In genomic region chr10:120721956-120722532, GRCm38 (mm10) we compare ENCODE assay signal across 8 mouse cellular contexts.
DNase-seq lines count a peak whose midpoint lies in the region; ATAC-seq and TF ChIP-seq lines count a peak whose summit lies in the region.
"Had no signal": no experiment of that assay in that cellular context is flagged by ENCODE, and none has a peak within 500 bp of the region (broad histone marks: within the 10 kb centered on the region; RNA-seq: fewer than 3 reads in every experiment).

No protein-coding gene starts in this region.

- WGBS in hindbrain, embryonic 11.5 days = 3% methylated on average over 15 of the region's 15 CpGs
- WGBS in midbrain, embryonic 10.5 days = 2% methylated on average over 15 of the region's 15 CpGs

- no peak overlapping the region for H3K9ac ChIP-seq in hindbrain, embryonic 11.5 days (ENCODE audit: low read depth, low read length)

- no peaks in the 10 kb centered on the region for H3K9me3 ChIP-seq in hindbrain, embryonic 11.5 days (ENCODE audit: control insufficient read depth, low read length)
- H3K9me3 ChIP-seq in midbrain, embryonic 10.5 days (replicated peaks) = no peaks in the 10 kb centered on the region

- no peak for ATAC-seq in hindbrain, embryonic 11.5 days (ENCODE audit: low FRiP score)
- ATAC-seq in megakaryocyte, adult 5-6 weeks (ENCODE audit: poor library complexity, severe bottlenecking) = no peak

- H3K4me2 ChIP-seq in hindbrain, embryonic 11.5 days (replicated peaks; ENCODE audit: low read depth, low read length) = peak overlapping the region; percentile 57

- peak overlapping the region; percentile 22 for H3K4me3 ChIP-seq in hindbrain, embryonic 11.5 days (ENCODE audit: low read depth, low read length)
- peak overlapping the region; percentile 52 for H3K4me3 ChIP-seq in midbrain, embryonic 10.5 days

- peak; percentile 30 for DNase-seq in brain, embryonic 14.5 days (ENCODE audit: low read depth)
- peak; percentile 62 for DNase-seq in embryo, embryonic 10 days (ENCODE audit: low spot score)
- DNase-seq in hindbrain, embryonic 11.5 days (ENCODE audit: low spot score) = peak; percentile 55
- peak; percentile 42 for DNase-seq in midbrain, embryonic 10.5 days (ENCODE audit: low spot score)
- no peak for DNase-seq in layer of hippocampus, postnatal 25 days (ENCODE audit: extremely low spot score in 1 of 2, low spot score in 1 of 2)
- DNase-seq in T-cell, adult 2 months (ENCODE audit: low spot score) = no peak
- DNase-seq: lung, postnatal 36 days had no signal

- no peak for TF ChIP-seq POLR2A in brain, embryonic 14.5 days (IDR thresholded peaks at IDR 0.05; ENCODE audit: borderline replicate concordance, extremely low read depth, insufficient read depth, insufficient read length, poor library complexity, severe bottlenecking)

- H3K4me1 ChIP-seq in hindbrain, embryonic 11.5 days (replicated peaks; ENCODE audit: control insufficient read depth, insufficient read depth, low read length) = peaks cover 5% of the 10 kb centered on the region; the same call in 1 of the 2 replicates
- peaks cover 41% of the 10 kb centered on the region for H3K4me1 ChIP-seq in midbrain, embryonic 10.5 days

- H3K27me3 ChIP-seq in hindbrain, embryonic 11.5 days (ENCODE audit: control insufficient read depth, insufficient read depth, low read length) = peaks cover 13% of the 10 kb centered on the region
- H3K27me3 ChIP-seq in midbrain, embryonic 10.5 days (ENCODE audit: low read depth, poor library complexity, severe bottlenecking) = peaks cover 57% of the 10 kb centered on the region

- no peak for TF ChIP-seq CTCF in brain, embryonic 14.5 days (IDR thresholded peaks at IDR 0.05; ENCODE audit: borderline replicate concordance, extremely low read depth, insufficient read depth, insufficient read length)

- H3K36me3 ChIP-seq in hindbrain, embryonic 11.5 days (ENCODE audit: control insufficient read depth, insufficient read depth, low read length) = no peaks in the 10 kb centered on the region
- no peaks in the 10 kb centered on the region for H3K36me3 ChIP-seq in midbrain, embryonic 10.5 days

- H3K27ac ChIP-seq in hindbrain, embryonic 11.5 days (ENCODE audit: low read depth, low read length) = no peak overlapping the region
- H3K27ac ChIP-seq in midbrain, embryonic 10.5 days (replicated peaks) = peak overlapping the region; percentile 52; the same call in 1 of the 2 replicates

Comparison
In these comparisons a context has a peak if more than half of its experiments do, and no peak if none do; other contexts are left out.
1. DNase-seq: peak in brain, embryonic 14.5 days (single experiment), embryo, embryonic 10 days (single experiment), hindbrain, embryonic 11.5 days (single experiment) and midbrain, embryonic 10.5 days (single experiment); none in layer of hippocampus, postnatal 25 days (0 of 2) and T-cell, adult 2 months (single experiment).